8 mouse cellular contexts compared by ENCODE assay signal in the genomic region with DNA sequence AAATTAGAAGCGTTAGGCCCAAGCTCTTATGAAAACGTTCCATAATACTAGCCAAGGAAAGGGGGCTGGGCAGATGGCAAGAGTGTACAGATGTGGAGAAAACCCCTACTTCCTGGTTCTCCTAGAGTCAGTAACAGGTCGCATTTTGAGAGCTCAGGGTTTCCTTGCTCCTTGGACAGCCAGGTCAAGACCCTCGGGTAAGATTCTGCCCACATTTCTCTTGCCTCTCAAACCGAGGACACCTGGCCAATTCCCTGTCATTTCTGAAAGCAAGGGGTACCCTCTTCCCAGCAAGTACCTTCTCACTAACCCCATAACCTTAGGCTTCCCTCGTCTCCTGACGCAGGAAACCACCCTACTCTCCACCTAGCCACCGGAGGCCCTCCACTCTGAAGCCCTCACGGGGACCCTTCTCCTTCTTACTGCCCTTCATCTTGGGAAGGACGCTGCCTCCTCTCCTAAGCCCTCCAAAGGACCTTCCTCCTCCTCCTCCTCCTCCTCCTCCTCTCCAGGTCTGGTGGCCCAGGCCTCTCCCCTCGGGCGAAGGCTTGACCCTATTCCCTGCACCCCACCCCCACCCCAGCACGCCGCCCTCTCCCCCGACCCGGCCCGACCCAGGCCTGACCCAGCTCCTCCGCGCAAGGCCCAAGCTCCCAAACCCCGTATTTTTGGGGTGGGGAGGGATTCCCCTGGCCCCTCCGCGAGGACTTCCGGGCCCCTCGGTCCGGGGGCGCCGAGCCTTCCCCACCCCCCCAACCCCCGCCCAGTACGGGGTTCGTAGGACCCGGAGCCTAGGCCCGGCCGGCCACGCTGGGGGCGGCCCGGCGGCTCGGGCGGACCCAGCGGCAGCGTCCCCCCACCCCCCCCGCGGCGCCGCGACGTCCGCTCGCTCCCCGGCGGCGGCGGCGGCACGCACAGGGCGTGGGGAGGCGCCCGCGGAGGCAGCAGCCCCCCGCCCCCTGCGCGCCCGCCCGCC. TPM values are rescaled to one million over a fixed set of nuclear protein-coding genes. Genes with fewer than 3 reads are reported as not detected.
DNase-seq lines count a peak whose midpoint lies in the region.

No protein-coding gene starts in this region.

- DNase-seq in A20 (ENCODE audit: low read depth, low spot score) = peak; percentile 72
- peak; percentile 76 for DNase-seq in MN1 (ENCODE audit: low spot score)
- DNase-seq in embryo, embryonic 10 days (ENCODE audit: low spot score) = peak; percentile 55
- DNase-seq in heart, adult 18-20 months = peak; percentile 56 to 65
- DNase-seq in kidney, adult 9 months = peak; percentile 54
- DNase-seq in lung, postnatal 10 days = peak; percentile 56
- peak; percentile 67 for DNase-seq in ovary, postnatal 36 days (ENCODE audit: low spot score)
- DNase-seq in layer of hippocampus, postnatal 36 days = no peak

RNA-seq across cellular contexts. Expression of a gene that starts 0.7 kb away (rescaled TPM):
- total RNA-seq in heart, adult 18-20 months (2021) = 1 to 10 TPM; 9.1 to 9.4 TPM
- 10 to 100 TPM; 21.3 to 24.7 TPM for total RNA-seq in layer of hippocampus, postnatal 36 days (2021)

RNA-seq across cellular contexts. Expression of a gene that starts 13.5 kb away (rescaled TPM):
- 10 to 100 TPM; 31.7 to 32.9 TPM for total RNA-seq in heart, adult 18-20 months (2021)
- total RNA-seq in layer of hippocampus, postnatal 36 days (2021) = 10 to 100 TPM; 23.6 to 23.7 TPM

RNA-seq across cellular contexts. Expression of a gene that starts 42.5 kb away (rescaled TPM):
- 1 to 10 TPM in 1 of 2 experiments, under 1 TPM in 1; 0.84 to 1.2 TPM for total RNA-seq in heart, adult 18-20 months (2021)
- total RNA-seq in layer of hippocampus, postnatal 36 days (2021) = 1 to 10 TPM; 1.2 to 2.6 TPM

RNA-seq across cellular contexts. Expression of a gene that starts 48.6 kb away (rescaled TPM):
- total RNA-seq in heart, adult 18-20 months (2021) = 10 to 100 TPM; 26.7 to 30.8 TPM
- 10 to 100 TPM; 43.8 to 47.7 TPM for total RNA-seq in layer of hippocampus, postnatal 36 days (2021)

Comparison
In these comparisons a context has a peak if more than half of its experiments do, and no peak if none do; other contexts are left out.
1. DNase-seq: peak in A20 (single experiment), MN1 (single experiment), embryo, embryonic 10 days (single experiment), heart, adult 18-20 months (2 of 2), kidney, adult 9 months (single experiment), lung, postnatal 10 days (single experiment) and ovary, postnatal 36 days (single experiment); none in layer of hippocampus, postnatal 36 days (0 of 2).